ENCODE assay signal across 8 mouse cellular contexts in genomic region chr5:74702766-74703165, GRCm38 (mm10). TPM values are rescaled to one million over a fixed set of nuclear protein-coding genes. Genes with fewer than 3 reads are reported as not detected.
DNase-seq lines count a peak whose midpoint lies in the region; ATAC-seq lines count a peak whose summit lies in the region.

TSS of gene Lnx1 (minus strand) at chr5:74702912.

- peak within 1 kb of the TSS; percentile 53 for H3K4me2 ChIP-seq in forebrain, embryonic 15.5 days (replicated peaks)
- peak within 1 kb of the TSS; percentile 68 for H3K4me2 ChIP-seq in liver, embryonic 12.5 days
- peak within 1 kb of the TSS; percentile 49 for H3K4me2 ChIP-seq in stomach, embryonic 16.5 days (ENCODE audit: low read depth, low read length)

- ATAC-seq in forebrain, embryonic 15.5 days (replicated peaks): no peak
- ATAC-seq in liver, embryonic 12.5 days: no peak
- peak; percentile 85 for ATAC-seq in stomach, embryonic 16.5 days (ENCODE audit: insufficient read depth, low FRiP score)

- no peaks in the 10 kb centered on the region for H3K36me3 ChIP-seq in forebrain, embryonic 15.5 days
- H3K36me3 ChIP-seq in liver, embryonic 12.5 days: no peaks in the 10 kb centered on the region
- H3K36me3 ChIP-seq in stomach, embryonic 16.5 days (ENCODE audit: control insufficient read depth, insufficient read depth, low read length): no peaks in the 10 kb centered on the region

- no peaks in the 10 kb centered on the region for H3K27me3 ChIP-seq in forebrain, embryonic 15.5 days
- no peaks in the 10 kb centered on the region; the same call in 1 of the 2 replicates for H3K27me3 ChIP-seq in liver, embryonic 12.5 days (replicated peaks)
- H3K27me3 ChIP-seq in stomach, embryonic 16.5 days (ENCODE audit: control insufficient read depth, insufficient read depth, low read length): no peaks in the 10 kb centered on the region

- DNase-seq in heart, adult 11 months: peak; percentile 98
- DNase-seq in heart, postnatal 14 days: no peak
- DNase-seq in kidney, adult 8-10 months: peak; percentile 80 to 92
- DNase-seq in cerebellum, adult 18-20 months: no peak
- no peak for DNase-seq in spleen, adult 18-20 months

- intact Hi-C loops in heart, postnatal 14 days (cut with DNase I): loop anchor here (10.0 kb wide), 1 partner anchor 452 kb away; the partner anchor contains the start of gene Pdgfra

- H3K9me3 ChIP-seq in forebrain, embryonic 15.5 days: no peaks in the 10 kb centered on the region
- H3K9me3 ChIP-seq in liver, embryonic 12.5 days (replicated peaks): no peaks in the 10 kb centered on the region
- no peaks in the 10 kb centered on the region for H3K9me3 ChIP-seq in stomach, embryonic 16.5 days (replicated peaks; ENCODE audit: control insufficient read depth, low read length)

- no peak within 1 kb of the TSS for H3K27ac ChIP-seq in forebrain, embryonic 15.5 days (replicated peaks)
- no peak within 1 kb of the TSS for H3K27ac ChIP-seq in liver, embryonic 12.5 days
- peak within 1 kb of the TSS; percentile 73 for H3K27ac ChIP-seq in stomach, embryonic 16.5 days (ENCODE audit: low read length)

- no peak within 1 kb of the TSS for H3K9ac ChIP-seq in forebrain, embryonic 15.5 days (replicated peaks)
- H3K9ac ChIP-seq in liver, embryonic 12.5 days: no peak within 1 kb of the TSS
- H3K9ac ChIP-seq in stomach, embryonic 16.5 days (ENCODE audit: low read length): no peak within 1 kb of the TSS

- H3K4me1 ChIP-seq in forebrain, embryonic 15.5 days: peaks cover 14% of the 10 kb centered on the region
- H3K4me1 ChIP-seq in liver, embryonic 12.5 days: peaks cover 17% of the 10 kb centered on the region
- H3K4me1 ChIP-seq in stomach, embryonic 16.5 days (ENCODE audit: control insufficient read depth, insufficient read depth, low read length): peaks cover 3% of the 10 kb centered on the region; the same call in 1 of the 2 replicates

- 0 out of 2 replicates have a peak within 1 kb of the TSS, but pooled peaks have one; percentile 39 for H3K4me3 ChIP-seq in forebrain, embryonic 15.5 days
- no peak within 1 kb of the TSS for H3K4me3 ChIP-seq in liver, embryonic 12.5 days
- peak within 1 kb of the TSS; percentile 28 for H3K4me3 ChIP-seq in stomach, embryonic 16.5 days (replicated peaks; ENCODE audit: low read length)

- WGBS in forebrain, embryonic 15.5 days: 45% methylated on average over 11 of the region's 11 CpGs
- 61% methylated on average over 11 of the region's 11 CpGs for WGBS in liver, embryonic 12.5 days (ENCODE audit: insufficient replicate concordance)
- WGBS in stomach, embryonic 16.5 days: 53% methylated on average over 11 of the region's 11 CpGs

RNA-seq across cellular contexts. Expression of gene Lnx1, which starts in this region (rescaled TPM):
- total RNA-seq in heart, postnatal 14 days (2021): 1 to 10 TPM; 5.9 to 7.8 TPM
- 2.7 and 3.9 TPM in 2 replicates for polyA plus RNA-seq in forebrain, embryonic 15.5 days (2015; fragmentation: Nextera tagmentation; extraction: Ambion mirVana)
- 0.12 and 0.17 TPM in 2 replicates for polyA plus RNA-seq in liver, embryonic 12.5 days (2016; fragmentation: Nextera tagmentation; extraction: Ambion mirVana)
- polyA plus RNA-seq in stomach, embryonic 16.5 days (2015; fragmentation: Nextera tagmentation; extraction: Ambion mirVana): 5.2 and 6.6 TPM in 2 replicates

Comparison
In these comparisons a context has a peak if more than half of its experiments do, and no peak if none do; other contexts are left out.
1. DNase-seq: peak in heart, adult 11 months (single experiment) and kidney, adult 8-10 months (2 of 2); none in heart, postnatal 14 days (0 of 2), cerebellum, adult 18-20 months (0 of 2) and spleen, adult 18-20 months (0 of 2).
2. Peak in every context shown above with its lines, with median percentiles within 50 percentile points of each other: H3K4me2 ChIP-seq.